Mouse (Mus musculus) olfactory bulb, adult 2 months (tissue): ENCODE measurements around the gene Rwdd3.

Source experiments
- CTCF ChIP-seq: fragments of 200-500 bp; IDR thresholded peaks from 2 replicates; pipeline ENCODE4 v1.5.1; 2012; ENCODE audit warnings: low read depth, mild to moderate bottlenecking, low read length, moderate library complexity; ENCODE audit not compliant: insufficient read depth
- POLR2A ChIP-seq: fragments of 200-500 bp; IDR thresholded peaks from 2 replicates; pipeline ENCODE4 v1.6.1; 2012; ENCODE audit warnings: mild to moderate bottlenecking, low read depth, low read length, moderate library complexity; ENCODE audit not compliant: insufficient read depth

GRCm38 (mm10) chr3:121170631-121171030, 864 bp downstream of the Rwdd3 start:
- TF ChIP-seq POLR2A (no peak), CTCF (no peak)
